Mouse (Mus musculus): ENCODE data around the gene Agpat2.

The Agpat2 gene

DNA sequence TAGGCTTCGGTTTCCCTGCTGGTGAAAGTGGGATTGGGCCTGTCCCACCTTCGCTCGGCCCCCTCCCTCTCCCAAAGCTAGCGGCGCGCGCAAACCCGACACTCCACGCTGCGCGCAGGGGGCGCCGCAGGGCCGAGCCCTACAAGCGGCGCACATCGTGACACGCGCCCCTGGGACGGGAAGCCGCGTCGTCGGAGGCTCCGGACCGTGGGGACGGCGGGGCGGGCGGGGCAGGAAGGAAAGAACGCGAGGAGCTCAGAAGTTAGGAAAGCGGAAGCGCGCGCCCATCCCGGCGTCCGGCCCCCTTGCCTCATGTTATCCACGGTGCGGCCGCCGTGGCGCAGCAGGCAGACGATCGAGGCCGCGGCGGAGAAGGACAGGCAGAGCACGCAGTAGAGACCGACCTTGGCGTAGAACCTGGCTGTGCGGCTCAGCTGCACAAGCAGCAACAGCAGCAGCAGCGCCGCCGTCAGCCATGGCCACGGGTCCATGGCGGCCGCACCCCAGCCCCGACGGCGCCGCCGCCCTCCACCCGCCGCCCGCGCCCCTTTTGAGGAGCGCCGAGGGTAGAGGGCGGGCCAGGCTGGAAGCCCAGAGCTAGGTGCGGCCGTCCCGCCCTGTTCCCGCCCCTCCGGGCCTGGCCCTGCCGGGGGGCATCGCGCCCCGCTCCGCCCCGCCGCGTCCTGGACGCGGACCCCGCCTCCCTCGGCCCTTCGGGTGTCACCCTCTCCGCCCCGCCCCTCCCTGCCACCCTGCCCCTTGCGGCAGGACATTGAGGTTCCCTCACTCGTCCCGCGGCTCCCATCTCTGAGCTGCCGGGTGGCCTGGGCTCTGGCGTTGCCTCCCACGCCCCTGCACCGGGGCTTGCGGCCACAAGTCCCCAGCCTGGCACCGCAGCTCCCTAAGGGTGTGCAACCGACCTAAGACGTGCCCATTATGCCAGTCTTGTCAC, at the start of gene Agpat2:
Agpat2 (minus strand) TSS at position 698 of the 952 bp plus-strand sequence.
- no peak for DNase-seq

DNA sequence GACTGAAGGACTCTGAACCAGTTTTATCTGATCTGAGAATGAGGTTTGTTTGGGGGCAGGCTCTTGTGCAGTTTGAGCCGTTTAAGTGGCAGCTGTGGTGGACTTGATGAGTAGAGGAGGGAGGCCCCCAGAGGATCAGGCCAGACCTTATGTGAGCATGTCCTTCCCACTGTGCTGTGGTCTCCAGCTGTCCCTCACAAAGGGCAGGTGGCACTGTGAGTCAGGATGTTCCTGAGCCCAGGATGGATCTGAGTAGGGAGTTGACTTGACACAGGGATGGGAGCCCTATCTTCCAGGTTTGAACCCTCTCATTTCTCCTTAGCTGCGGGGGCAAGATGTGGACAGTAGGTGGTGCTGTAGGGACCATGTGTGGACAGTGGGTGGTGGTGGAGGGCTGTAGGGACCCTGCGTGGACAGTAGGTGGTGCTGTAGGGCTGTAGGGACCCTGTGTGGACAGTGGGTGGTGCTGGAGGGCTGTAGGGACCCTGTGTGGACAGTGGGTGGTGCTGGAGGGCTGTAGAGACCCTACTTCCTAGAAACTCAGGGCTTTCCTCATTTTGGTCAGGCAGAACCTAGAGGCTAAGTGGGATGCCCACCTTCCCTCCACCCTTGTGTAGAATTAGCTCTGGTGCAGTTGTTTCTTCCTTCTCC, 42.6 kb upstream of the Agpat2 start:
- DNase-seq = peak; percentile 66 to 69

DNA sequence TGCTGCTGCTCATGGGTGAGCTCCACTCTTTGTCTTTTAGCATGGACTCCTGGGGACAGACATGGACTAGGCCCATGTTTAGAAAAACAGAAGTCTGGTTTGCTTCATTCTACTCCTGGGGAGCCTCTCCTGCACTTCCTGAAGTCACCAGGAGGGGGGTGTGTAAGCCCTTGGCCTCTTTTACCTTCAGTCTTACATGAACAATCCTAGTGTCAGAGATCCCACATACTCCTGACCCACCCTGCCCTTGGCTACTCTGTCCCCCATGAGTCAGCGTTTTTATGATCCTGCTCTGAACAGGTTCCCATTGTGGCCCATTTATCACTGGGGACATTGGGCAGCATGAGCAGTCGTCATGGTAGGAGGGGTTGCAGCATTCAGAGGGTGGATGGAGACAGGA, 39.7 kb upstream of the Agpat2 start:
- DNase-seq = no peak

GRCm38 (mm10) chr2:26641006-26641647, 36.9 kb upstream of the Agpat2 start:
- DNase-seq = no peak

DNA sequence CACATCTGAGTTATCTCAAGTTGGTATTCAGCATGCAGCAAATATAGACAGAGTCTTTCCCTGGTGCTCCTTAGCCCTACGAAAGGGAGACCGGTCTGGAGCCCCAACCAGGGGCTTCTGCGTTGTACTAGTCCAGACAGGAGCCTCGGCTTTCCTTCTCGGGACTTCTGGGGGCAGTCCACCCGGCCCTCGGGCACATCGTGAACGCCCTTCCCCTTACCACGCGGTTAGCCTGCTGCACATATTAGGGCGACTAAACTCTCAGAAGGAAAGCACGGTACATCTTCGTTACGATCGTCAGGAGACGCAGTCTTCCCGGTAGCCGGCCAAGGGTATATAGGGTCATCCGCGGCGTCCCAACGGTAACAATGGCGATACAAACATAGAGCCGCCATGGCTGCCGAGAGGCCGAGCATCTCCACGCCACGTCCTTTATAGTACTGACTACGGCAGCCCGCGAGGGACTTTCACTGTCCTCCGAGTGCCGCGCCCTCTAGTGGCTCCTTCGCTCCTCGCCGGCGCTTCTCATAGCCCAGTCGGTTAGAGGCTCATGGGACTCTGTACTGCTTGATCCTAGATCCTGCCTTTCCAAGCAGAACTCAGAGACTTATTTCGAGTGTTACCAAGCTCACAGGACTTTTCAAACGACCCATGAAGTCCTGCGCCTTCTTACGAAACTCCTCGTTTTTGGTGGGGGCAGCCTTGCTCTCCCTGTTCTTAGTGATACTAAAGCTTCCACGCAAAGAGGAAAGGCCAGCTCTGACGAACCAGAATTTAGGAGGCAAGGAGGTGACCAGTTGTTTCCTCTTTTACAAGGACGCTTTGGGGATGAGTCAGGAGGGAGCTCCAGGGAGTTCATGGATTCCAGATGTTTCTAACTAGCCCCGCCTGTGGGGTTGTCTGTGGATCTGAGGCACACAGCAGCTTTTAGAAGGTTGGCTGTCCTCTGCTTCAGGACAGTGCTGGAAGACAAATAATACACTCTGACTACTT, 35.9 kb upstream of the Agpat2 start:
- peak; percentile 91 to 99 for DNase-seq

GRCm38 (mm10) chr2:26639083-26639482, 34.9 kb upstream of the Agpat2 start:
- no peak for DNase-seq

GRCm38 (mm10) chr2:26638572-26638971, 34.4 kb upstream of the Agpat2 start:
- DNase-seq = no peak

GRCm38 (mm10) chr2:26638039-26638438, 33.8 kb upstream of the Agpat2 start:
- no peak for DNase-seq

- DNase-seq = no peak
Measured at GRCm38 (mm10) chr2:26637316-26637932, 33.2 kb upstream of the Agpat2 start.

GRCm38 (mm10) chr2:26636325-26636635, 32.1 kb upstream of the Agpat2 start:
- DNase-seq = no peak

GRCm38 (mm10) chr2:26635489-26636324, 31.5 kb upstream of the Agpat2 start:
- DNase-seq = peak in 1 of 2 experiments; percentile 15

DNA sequence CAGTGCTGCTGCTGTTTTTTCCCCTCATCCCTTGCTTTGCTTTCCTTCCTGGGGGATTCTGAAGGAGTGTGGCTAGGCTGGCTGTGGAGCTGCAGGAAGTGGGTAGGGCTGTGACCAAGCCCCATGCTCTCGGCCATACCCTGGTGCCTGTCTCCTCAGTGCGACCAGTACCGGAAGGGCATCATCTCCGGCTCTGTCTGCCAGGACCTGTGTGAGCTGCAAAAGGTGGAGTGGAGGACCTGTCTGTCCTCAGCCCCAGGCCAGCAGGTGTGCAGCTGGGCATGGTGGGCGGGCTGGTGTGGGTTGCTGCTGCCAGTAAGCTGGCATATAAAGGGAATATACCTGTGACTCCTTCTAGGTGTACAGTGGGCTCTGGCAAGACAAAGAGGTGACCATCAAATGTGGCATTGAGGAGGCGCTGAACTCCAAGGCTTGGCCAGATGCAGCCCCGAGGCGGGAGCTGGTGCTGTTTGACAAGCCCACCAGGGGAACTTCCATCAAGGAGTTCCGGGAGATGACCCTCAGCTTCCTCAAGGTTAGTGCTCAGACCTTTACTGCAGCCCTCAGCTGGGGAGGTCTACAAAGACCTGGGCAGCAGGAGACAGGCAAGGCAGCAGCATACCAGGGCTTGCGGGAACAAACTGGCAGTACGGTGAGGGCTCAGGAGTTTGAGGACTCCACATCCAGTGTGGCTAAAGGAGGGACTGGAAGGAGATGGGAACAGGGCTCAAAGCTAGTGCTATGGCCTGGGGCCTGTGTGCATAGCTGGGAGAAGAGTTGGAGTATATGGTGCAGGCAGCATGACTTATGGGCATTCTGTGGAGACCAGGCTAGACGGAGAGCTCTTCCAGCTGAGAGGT, 30.6 kb upstream of the Agpat2 start:
- DNase-seq = peak in 1 of 2 experiments; percentile 8

- no peak for DNase-seq
Measured at GRCm38 (mm10) chr2:26633953-26634530, 29.8 kb upstream of the Agpat2 start.

DNA sequence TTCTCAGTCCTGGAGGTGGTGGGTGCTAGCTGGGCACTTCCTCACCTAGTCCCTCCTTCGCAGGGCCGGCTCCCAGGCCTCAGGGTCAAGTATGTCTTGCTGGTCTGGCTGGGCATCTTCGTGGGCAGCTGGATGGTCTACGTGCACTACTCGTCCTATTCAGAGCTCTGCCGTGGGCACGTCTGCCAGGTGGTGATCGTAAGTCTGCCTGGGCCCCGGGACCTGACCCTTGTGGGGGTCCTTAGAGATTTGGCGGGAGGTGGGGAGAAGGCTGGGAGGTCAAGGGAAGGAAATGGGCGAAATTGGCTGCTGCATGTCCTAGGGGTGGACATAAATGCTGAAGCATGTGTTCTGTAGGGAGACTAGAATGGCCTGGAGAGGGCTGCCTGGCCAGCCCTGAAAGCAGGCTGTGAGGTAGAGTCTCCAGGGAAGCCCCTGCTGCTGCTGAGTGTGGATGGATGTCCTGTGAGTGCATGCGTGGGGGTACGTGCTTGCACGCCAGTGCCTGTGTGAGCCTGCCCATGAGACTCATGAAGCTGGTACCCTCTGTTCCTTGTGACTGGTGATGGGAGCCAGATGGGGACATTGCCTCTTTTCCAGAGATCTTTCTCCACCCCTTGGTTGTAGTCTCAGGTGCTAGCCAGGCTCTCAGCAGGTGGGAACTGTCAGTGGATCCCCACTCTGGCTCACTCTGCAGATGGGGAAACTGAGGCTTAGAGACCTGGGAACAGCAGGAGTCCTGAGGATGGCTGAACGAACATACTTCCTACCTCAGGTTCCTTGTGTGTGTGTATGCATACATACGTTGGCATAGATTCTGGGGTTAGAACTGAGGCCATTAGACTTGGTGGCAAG, 28.6 kb upstream of the Agpat2 start:
- peak in 1 of 2 experiments; percentile 14 for DNase-seq

DNA sequence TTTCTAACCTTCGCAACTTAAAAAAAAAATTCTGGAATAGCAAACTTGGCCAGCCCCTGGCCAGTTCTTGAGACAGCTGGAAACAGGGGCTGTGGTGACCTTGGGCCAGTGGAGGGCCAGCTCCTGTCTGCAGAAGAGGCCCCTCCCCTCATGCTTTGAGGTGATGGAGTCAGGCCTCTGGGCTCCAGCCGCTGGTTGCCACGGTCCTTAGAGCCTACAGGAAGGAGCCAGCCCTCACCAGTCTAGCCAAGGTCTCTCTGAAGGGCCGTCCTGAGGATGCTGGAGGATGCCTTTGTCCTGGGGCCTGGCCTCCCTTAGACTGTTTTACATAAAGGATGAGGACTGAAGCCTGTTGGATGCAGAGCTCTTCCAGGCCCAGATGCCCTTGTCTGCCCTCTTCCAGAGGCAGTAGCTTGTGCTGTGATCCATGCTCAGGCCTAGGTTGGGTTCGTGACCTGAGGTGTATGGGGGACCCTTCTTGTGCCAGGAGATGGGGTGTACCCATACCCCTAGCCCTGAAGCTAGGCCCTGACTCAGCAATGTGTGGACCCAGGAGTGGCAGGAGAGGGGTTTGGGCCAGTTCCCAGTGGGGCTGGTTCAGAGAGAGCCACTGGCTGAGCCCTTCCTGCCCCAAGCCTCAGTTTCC, 24.7 kb upstream of the Agpat2 start:
- peak; percentile 39 to 46 for DNase-seq

- DNase-seq = peak; percentile 91 to 95
Measured at GRCm38 (mm10) chr2:26627921-26628739, 23.9 kb upstream of the Agpat2 start, which contains the start of gene Fam69b. TSS of gene Fam69b (plus strand) at chr2:26628457.

DNA sequence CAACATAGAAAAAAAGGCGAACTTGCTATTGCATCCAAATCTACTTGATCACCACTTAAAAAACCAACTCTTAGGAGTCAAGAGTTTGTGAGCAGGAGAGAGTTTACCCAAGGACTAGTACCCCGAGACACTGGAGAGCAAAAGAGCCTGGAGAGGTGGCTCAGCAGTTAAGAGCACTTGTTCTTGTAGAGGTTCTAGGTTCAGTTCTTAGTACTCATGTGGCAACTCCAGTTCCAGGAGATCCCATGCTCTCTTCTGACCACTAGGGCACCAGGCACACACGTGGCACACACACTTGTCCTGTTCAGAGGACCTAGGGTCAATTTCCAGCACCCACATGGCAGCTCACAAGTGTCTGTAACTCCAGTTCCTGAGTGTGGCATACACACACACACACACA, 21.9 kb upstream of the Agpat2 start:
- DNase-seq = no peak
